Mouse (Mus musculus): ENCODE results near the gene Lmtk3. TPM values are rescaled to one million over a fixed set of nuclear protein-coding genes. Genes with fewer than 3 reads are reported as not detected.

Lmtk3 gene
- total and polyA plus RNA-seq, 3 experiments, result 0.19 to 0.34 (median 0.30) TPM

GRCm38 (mm10) chr7:45815984-45816351 is 32.4 kb downstream of the Lmtk3 start:
- Histone ChIP-seq H3K4me1 (ENCODE audit: control insufficient read depth in 1 of 2, insufficient read depth in 2 of 2) (peaks cover 3 to 28% of the 10 kb centered on the region in 2 experiments; a peak in 3 of 4 replicates), H3K27me3 (replicated peaks) (no peaks in the 10 kb centered on the region), H3K9ac (ENCODE audit: insufficient read depth, low read depth) (no peak overlapping the region), H3K36me3 (replicated peaks in 1 of 2; ENCODE audit: control insufficient read depth in 1 of 2, insufficient read depth in 1 of 2, low read length in 1 of 2) (peaks cover 19 to 49% of the 10 kb centered on the region in 2 experiments), H3K4me3 (replicated peaks in 1 of 3; ENCODE audit: low read depth in 2 of 3, low read length in 2 of 3, poor library complexity in 1 of 3) (no peak overlapping the region), H3K79me2 (replicated peaks; ENCODE audit: control insufficient read depth, extremely low read depth, insufficient read depth, poor library complexity, severe bottlenecking) (peaks cover 13% of the 10 kb centered on the region), H3K4me2 (ENCODE audit: insufficient read depth, low read depth, poor library complexity, severe bottlenecking) (no peak overlapping the region), H3K27ac (ENCODE audit: insufficient read depth, low read depth) (no peak overlapping the region), H3K9me3 (replicated peaks; ENCODE audit: low read length) (no peaks in the 10 kb centered on the region)
- dilution Hi-C loops (cut with MboI; ENCODE audit: extremely low pct_ligation_motif_present, extremely low pct_unique_long_range_greater_than_20kb, low sequenced_read_pairs) (no loop called here), in situ Hi-C loops (cut with MboI; ENCODE audit: low pct_ligation_motif_present, low pct_unique_long_range_greater_than_20kb, low sequenced_read_pairs) (no loop called here)
- no peak for DNase-seq (ENCODE audit: extremely low read depth)
- no peak for TF ChIP-seq MAX (IDR thresholded peaks at IDR 0.05; ENCODE audit: low read length)
- no peak for TF ChIP-seq HCFC1 (IDR thresholded peaks at IDR 0.05; ENCODE audit: low read depth, low read length)
- TF ChIP-seq SMC3 (IDR thresholded peaks at IDR 0.05; ENCODE audit: low read depth, low read length), result no peak
- no peak for TF ChIP-seq ZNF384 (IDR thresholded peaks at IDR 0.05; ENCODE audit: low read depth, low read length)
- no peak for TF ChIP-seq BHLHE40 (IDR thresholded peaks at IDR 0.05; ENCODE audit: low read depth, low read length)

GRCm38 (mm10) chr7:45819843-45820242 is 36.3 kb downstream of the Lmtk3 start:
- no peak overlapping the region for H3K9ac ChIP-seq (ENCODE audit: insufficient read depth, low read depth)
- H3K4me1 ChIP-seq (ENCODE audit: control insufficient read depth in 1 of 2, insufficient read depth in 2 of 2), result peaks cover 0 to 12% of the 10 kb centered on the region in 2 experiments; a peak in 2 of 4 replicates
- no peaks in the 10 kb centered on the region for H3K9me3 ChIP-seq (replicated peaks; ENCODE audit: low read length)
- peaks cover 23 to 65% of the 10 kb centered on the region in 2 experiments for H3K36me3 ChIP-seq (replicated peaks in 1 of 2; ENCODE audit: control insufficient read depth in 1 of 2, insufficient read depth in 1 of 2, low read length in 1 of 2)
- DNase-seq (ENCODE audit: extremely low read depth), result no peak
- dilution Hi-C loops (cut with MboI; ENCODE audit: extremely low pct_ligation_motif_present, extremely low pct_unique_long_range_greater_than_20kb, low sequenced_read_pairs), result no loop called here
- in situ Hi-C loops (cut with MboI; ENCODE audit: low pct_ligation_motif_present, low pct_unique_long_range_greater_than_20kb, low sequenced_read_pairs), result no loop called here
- H3K79me2 ChIP-seq (replicated peaks; ENCODE audit: control insufficient read depth, extremely low read depth, insufficient read depth, poor library complexity, severe bottlenecking), result no peaks in the 10 kb centered on the region
- no peak overlapping the region for H3K27ac ChIP-seq (ENCODE audit: insufficient read depth, low read depth)
- no peak overlapping the region for H3K4me3 ChIP-seq (replicated peaks in 1 of 3; ENCODE audit: low read depth in 2 of 3, low read length in 2 of 3, poor library complexity in 1 of 3)
- no peak for TF ChIP-seq EP300 (IDR thresholded peaks at IDR 0.05; ENCODE audit: low read length)
- no peak for TF ChIP-seq ZMIZ1 (IDR thresholded peaks at IDR 0.05; ENCODE audit: low read depth, low read length)
- TF ChIP-seq SIN3A (IDR thresholded peaks at IDR 0.05; ENCODE audit: low read length), result no peak
- TF ChIP-seq HCFC1 (IDR thresholded peaks at IDR 0.05; ENCODE audit: low read depth, low read length), result no peak
- no peak for TF ChIP-seq ZKSCAN1 (IDR thresholded peaks at IDR 0.05; ENCODE audit: borderline replicate concordance, low read depth, low read length)
- TF ChIP-seq KAT2A (IDR thresholded peaks at IDR 0.05; ENCODE audit: insufficient replicate concordance, low read length), result no peak
- H3K4me2 ChIP-seq (ENCODE audit: insufficient read depth, low read depth, poor library complexity, severe bottlenecking), result no peak overlapping the region
- H3K27me3 ChIP-seq (replicated peaks), result no peaks in the 10 kb centered on the region

GRCm38 (mm10) chr7:45820913-45821312 is 37.4 kb downstream of the Lmtk3 start:
- no peak overlapping the region for H3K9ac ChIP-seq (ENCODE audit: insufficient read depth, low read depth)
- H3K79me2 ChIP-seq (replicated peaks; ENCODE audit: control insufficient read depth, extremely low read depth, insufficient read depth, poor library complexity, severe bottlenecking), result peaks cover 2% of the 10 kb centered on the region; the same call in 1 of the 2 replicates
- no peak overlapping the region for H3K4me2 ChIP-seq (ENCODE audit: insufficient read depth, low read depth, poor library complexity, severe bottlenecking)
- no peak for TF ChIP-seq HCFC1 (IDR thresholded peaks at IDR 0.05; ENCODE audit: low read depth, low read length)
- TF ChIP-seq GABPA (IDR thresholded peaks at IDR 0.05; ENCODE audit: insufficient replicate concordance, low read depth, low read length), result no peak
- no peak for TF ChIP-seq USF2 (conservative IDR thresholded peaks at IDR 0.05; ENCODE audit: low read depth, low read length)
- no peak for TF ChIP-seq POLR2A (IDR thresholded peaks at IDR 0.05; ENCODE audit: low read depth, low read length)
- TF ChIP-seq SMC3 (IDR thresholded peaks at IDR 0.05; ENCODE audit: low read depth, low read length), result no peak
- TF ChIP-seq USF1 (IDR thresholded peaks at IDR 0.05; ENCODE audit: low read depth, low read length), result no peak
- no peak for TF ChIP-seq ZNF384 (IDR thresholded peaks at IDR 0.05; ENCODE audit: low read depth, low read length)
- TF ChIP-seq BHLHE40 (IDR thresholded peaks at IDR 0.05; ENCODE audit: low read depth, low read length), result no peak
- TF ChIP-seq ELF1 (IDR thresholded peaks at IDR 0.05; ENCODE audit: low read depth, low read length), result no peak
- in situ Hi-C loops (cut with MboI; ENCODE audit: low pct_ligation_motif_present, low pct_unique_long_range_greater_than_20kb, low sequenced_read_pairs) (no loop called here), dilution Hi-C loops (cut with MboI; ENCODE audit: extremely low pct_ligation_motif_present, extremely low pct_unique_long_range_greater_than_20kb, low sequenced_read_pairs) (no loop called here)
- no peak overlapping the region for H3K27ac ChIP-seq (ENCODE audit: insufficient read depth, low read depth)
- DNase-seq (ENCODE audit: extremely low read depth), result no peak
- no peaks in the 10 kb centered on the region for H3K27me3 ChIP-seq (replicated peaks)
- H3K36me3 ChIP-seq (replicated peaks in 1 of 2; ENCODE audit: control insufficient read depth in 1 of 2, insufficient read depth in 1 of 2, low read length in 1 of 2), result peaks cover 34 to 70% of the 10 kb centered on the region in 2 experiments
- H3K4me1 ChIP-seq (ENCODE audit: control insufficient read depth in 1 of 2, insufficient read depth in 2 of 2), result peaks cover 0 to 11% of the 10 kb centered on the region in 2 experiments; a peak in 1 of 4 replicates
- H3K4me3 ChIP-seq (replicated peaks in 1 of 3; ENCODE audit: low read depth in 2 of 3, low read length in 2 of 3, poor library complexity in 1 of 3), result no peak overlapping the region
- H3K9me3 ChIP-seq (replicated peaks; ENCODE audit: low read length), result no peaks in the 10 kb centered on the region
